Mouse (Mus musculus): ENCODE results near the gene Pex26.

DNA sequence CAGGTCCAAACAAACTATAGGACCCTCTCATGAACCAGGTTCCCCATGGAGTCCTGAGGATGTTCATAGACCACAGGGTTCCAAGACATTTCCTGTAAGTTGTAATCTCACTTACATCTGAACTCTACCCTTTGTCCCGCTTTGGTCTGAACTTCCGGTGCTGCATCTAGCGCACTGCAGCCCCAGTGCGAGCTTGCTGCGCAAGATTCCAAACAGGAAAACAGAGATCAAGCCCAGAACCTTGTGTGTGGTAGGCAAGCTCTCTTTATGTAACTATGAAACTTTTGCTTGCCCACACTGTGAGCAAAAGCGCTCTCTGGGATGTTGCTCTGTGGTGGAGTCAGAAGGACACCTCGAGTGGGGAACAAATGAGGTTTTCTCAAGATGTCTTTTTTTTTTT, 34.5 kb downstream of the Pex26 start:
- TF ChIP-seq TAL1 (IDR thresholded peaks at IDR 0.05; ENCODE audit: low read length): no peak
- no peak for TF ChIP-seq GATA1 (IDR thresholded peaks at IDR 0.05; ENCODE audit: low read length)

Data from erythroblast, embryonic 14.5 days (primary cell).